Mouse (Mus musculus) heart, postnatal 0 days (tissue): ENCODE data around the gene Ffar1. TPM values are rescaled to one million over a fixed set of nuclear protein-coding genes. Genes with fewer than 3 reads are reported as not detected.

Experiments used
- ATAC-seq: fragments of 200-750 bp; cut with Nextera tagmentation; 2 replicates; pipeline ENCODE4 v1.8.0; 2017; ENCODE audit warnings: low read depth, moderate number of reproducible peaks, moderate library complexity; ENCODE audit not compliant: insufficient read depth
- DNase-seq: peaks from one replicate; pipeline ENCODE4 v3.0.0-alpha.2; 2016; ENCODE audit warnings: low spot score
- H3K27ac ChIP-seq: fragments of 300-500 bp; sonication (generic); 2 replicates; pipeline ENCODE4 v1.5.1; 2014; ENCODE audit warnings: low read depth, mild to moderate bottlenecking
- H3K27me3 ChIP-seq: fragments of 300-500 bp; sonication (generic); 2 replicates; pipeline ENCODE4 v1.6.1; 2014; ENCODE audit warnings: low read length, mixed read lengths; ENCODE audit not compliant: control insufficient read depth, insufficient read depth
- H3K36me3 ChIP-seq: fragments of 300-500 bp; sonication (generic); replicated peaks from 2 replicates; pipeline ENCODE4 v1.6.1; 2014; ENCODE audit warnings: low read length, mixed read lengths; ENCODE audit not compliant: control insufficient read depth, insufficient read depth
- H3K4me1 ChIP-seq: fragments of 300-500 bp; sonication (generic); 2 replicates; pipeline ENCODE4 v1.6.1; 2014; ENCODE audit warnings: antibody characterized with exemption; ENCODE audit not compliant: control insufficient read depth, insufficient read depth
- H3K4me2 ChIP-seq: fragments of 300-500 bp; sonication (generic); 2 replicates; pipeline ENCODE4 v1.6.1; 2014; ENCODE audit warnings: low read depth, mild to moderate bottlenecking, low read length, moderate library complexity
- H3K4me3 ChIP-seq: fragments of 300-500 bp; sonication (generic); 2 replicates; pipeline ENCODE4 v1.5.1; 2014; ENCODE audit warnings: low read depth, low read length
- H3K9ac ChIP-seq: fragments of 300-500 bp; sonication (generic); replicated peaks from 2 replicates; pipeline ENCODE4 v1.6.1; 2014; ENCODE audit warnings: low read depth, low read length, mixed read lengths
- H3K9me3 ChIP-seq: fragments of 300-500 bp; sonication (generic); replicated peaks from 2 replicates; pipeline ENCODE4 v1.6.1; 2016; ENCODE audit warnings: low read length; ENCODE audit not compliant: control insufficient read depth
- CTCF ChIP-seq: IDR thresholded peaks from 2 replicates; pipeline ENCODE4 v1.5.1; 2016; ENCODE audit warnings: antibody characterized with exemption, control low read depth, low read depth
- EP300 ChIP-seq: IDR thresholded peaks from 2 replicates; pipeline ENCODE4 v1.6.1; 2016; ENCODE audit warnings: antibody characterized with exemption, low read depth
- WGBS: fragments of 180-500 bp; shearing (Covaris S2); extraction: QIAGEN DNeasy Blood & Tissue Kit; methylation state at CpG from one replicate; pipeline ENCODE4 v1.1.7; 2014; 5-methylcytosine and 5-hydroxymethylcytosine counted together
- polyA plus RNA-seq: library from polyadenylated mRNA; unstranded; fragments of >200 nt; fragmentation: Nextera tagmentation; extraction: Ambion mirVana; gene quantifications from 2 replicates; pipeline ENCODE4 v1.2.1, GENCODE M21; 2015
- total RNA-seq: library from RNA; depleted of rRNA; stranded (reverse); fragments of >200 nt; gene quantifications from 2 replicates; pipeline ENCODE4 v1.2.3, GENCODE M21; 2014; ENCODE audit warnings: low replicate concordance

The Ffar1 gene
- total and polyA plus RNA-seq, 2 experiments from 2014 or later = not detected

- DNase-seq (no peak), ATAC-seq (no peak)
- Histone ChIP-seq H3K4me2 (no peak overlapping the region), H3K9me3 (no peaks in the 10 kb centered on the region), H3K36me3 (no peaks in the 10 kb centered on the region), H3K27me3 (no peaks in the 10 kb centered on the region), H3K4me3 (no peak overlapping the region), H3K4me1 (no peaks in the 10 kb centered on the region), H3K27ac (no peak overlapping the region), H3K9ac (no peak overlapping the region)
- TF ChIP-seq EP300 = no peak
- no peak for TF ChIP-seq CTCF
- WGBS = 58% methylated on average over 6 of the region's 6 CpGs
Measured at GRCm38 (mm10) chr7:30847934-30848333, 13.4 kb downstream of the Ffar1 start.

GRCm38 (mm10) chr7:30847386-30847785 lies 14.0 kb downstream of the Ffar1 start:
- H3K27ac ChIP-seq = no peak overlapping the region
- no peak overlapping the region for H3K9ac ChIP-seq
- H3K9me3 ChIP-seq = no peaks in the 10 kb centered on the region
- H3K4me3 ChIP-seq = no peak overlapping the region
- no peaks in the 10 kb centered on the region for H3K4me1 ChIP-seq
- DNase-seq (no peak), ATAC-seq (no peak)
- WGBS = 56% methylated on average over 5 of the region's 5 CpGs
- no peaks in the 10 kb centered on the region for H3K27me3 ChIP-seq
- TF ChIP-seq CTCF = no peak
- TF ChIP-seq EP300 = no peak
- no peaks in the 10 kb centered on the region for H3K36me3 ChIP-seq
- H3K4me2 ChIP-seq = no peak overlapping the region

DNA sequence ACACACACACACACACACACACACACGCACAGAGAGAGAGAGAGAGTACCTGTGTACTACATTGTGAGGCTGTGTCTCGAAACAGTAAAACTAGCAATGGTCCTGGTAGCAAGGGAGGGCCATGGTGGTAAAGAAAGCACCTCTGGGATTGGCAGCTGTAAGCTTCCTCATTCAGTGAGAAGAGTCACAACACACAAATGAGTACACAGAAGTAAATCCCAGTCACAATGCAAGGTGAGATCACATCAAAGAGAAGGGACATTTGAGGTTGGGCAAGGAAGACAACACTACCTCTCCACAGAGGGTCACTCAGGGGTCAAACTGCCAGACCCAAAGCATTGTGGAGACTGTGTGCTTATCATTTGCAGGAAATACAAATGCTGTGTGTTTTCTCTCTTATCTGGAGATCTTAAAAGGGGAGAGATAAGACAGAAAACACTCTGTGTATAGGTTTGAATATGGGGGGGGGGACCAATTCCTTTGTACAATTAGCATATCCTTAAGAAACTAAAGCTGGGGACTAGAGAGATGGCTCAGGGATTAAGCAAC lies 14.8 kb downstream of the Ffar1 start:
- WGBS = 59% methylated on average over 2 of the region's 2 CpGs
- H3K9me3 ChIP-seq = no peaks in the 10 kb centered on the region
- DNase-seq (no peak), ATAC-seq (no peak)
- TF ChIP-seq EP300 (no peak), CTCF (no peak)
- H3K4me2 ChIP-seq = no peak overlapping the region
- H3K4me1 ChIP-seq = no peaks in the 10 kb centered on the region
- H3K4me3 ChIP-seq = no peak overlapping the region
- H3K27me3 ChIP-seq = no peaks in the 10 kb centered on the region
- H3K36me3 ChIP-seq = no peaks in the 10 kb centered on the region
- no peak overlapping the region for H3K9ac ChIP-seq
- H3K27ac ChIP-seq = no peak overlapping the region

DNA sequence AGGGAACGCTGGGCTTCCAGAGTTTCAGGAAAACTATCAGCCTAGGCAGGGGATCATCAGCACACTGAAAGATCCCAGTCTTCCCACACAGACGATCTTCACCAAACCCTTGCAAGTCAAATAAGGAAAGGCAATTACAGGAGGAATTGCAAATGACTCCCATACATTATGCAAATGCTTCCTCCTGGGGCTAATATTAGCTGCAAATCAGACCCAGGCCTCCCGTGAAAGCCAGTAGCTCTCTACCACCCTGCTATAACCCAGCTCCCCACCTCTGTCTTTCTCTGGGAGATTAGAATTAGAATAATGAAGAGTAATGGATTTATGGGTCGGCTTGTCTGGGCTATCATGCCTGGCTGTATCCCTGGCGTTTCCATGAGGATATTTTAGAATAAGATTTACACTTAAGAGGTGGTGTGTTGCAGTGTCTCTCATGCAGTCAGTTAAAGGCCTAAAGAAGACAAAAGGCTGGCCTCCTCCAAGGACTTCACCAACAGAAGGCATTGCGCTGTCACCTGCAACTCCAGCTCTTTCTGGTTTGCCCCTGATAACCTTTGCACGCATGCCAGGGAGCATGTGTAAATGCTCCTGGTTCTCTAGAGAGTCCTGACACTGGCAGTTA lies 16.6 kb downstream of the Ffar1 start:
- Histone ChIP-seq H3K36me3 (no peaks in the 10 kb centered on the region), H3K9ac (no peak overlapping the region), H3K4me1 (peaks cover 9% of the 10 kb centered on the region), H3K27ac (no peak overlapping the region), H3K9me3 (no peaks in the 10 kb centered on the region), H3K4me2 (no peak overlapping the region), H3K4me3 (no peak overlapping the region), H3K27me3 (no peaks in the 10 kb centered on the region)
- ATAC-seq = no peak
- TF ChIP-seq CTCF (no peak), EP300 (no peak)
- WGBS = 42% methylated on average over 7 of the region's 7 CpGs
- DNase-seq = no peak

DNA sequence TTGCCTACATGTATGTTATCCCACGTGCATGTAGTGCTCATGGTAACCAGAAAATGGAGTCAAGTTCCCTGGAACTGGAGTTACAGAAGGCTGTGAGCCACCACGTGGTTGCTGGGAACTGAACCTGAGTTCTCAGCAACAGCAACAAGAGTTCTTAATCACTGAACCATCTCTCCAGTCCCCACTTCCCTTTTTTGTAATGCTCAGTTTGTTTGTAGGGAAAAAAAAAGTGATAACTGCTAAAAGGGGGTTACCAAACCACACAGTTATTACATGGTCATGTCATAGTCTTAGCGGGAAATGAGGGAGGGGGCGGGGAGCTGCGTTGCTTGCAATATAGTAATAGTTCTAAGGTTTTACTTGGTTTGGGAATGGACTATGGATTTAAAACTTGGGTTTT lies 19.3 kb downstream of the Ffar1 start:
- DNase-seq (no peak), ATAC-seq (no peak)
- 77% methylated on average over 5 of the region's 5 CpGs for WGBS
- Histone ChIP-seq H3K9me3 (no peaks in the 10 kb centered on the region), H3K4me3 (no peak overlapping the region), H3K36me3 (no peaks in the 10 kb centered on the region), H3K4me1 (peaks cover 10% of the 10 kb centered on the region), H3K27ac (no peak overlapping the region), H3K4me2 (no peak overlapping the region), H3K9ac (no peak overlapping the region), H3K27me3 (no peaks in the 10 kb centered on the region)
- TF ChIP-seq EP300 (no peak), CTCF (no peak)

DNA sequence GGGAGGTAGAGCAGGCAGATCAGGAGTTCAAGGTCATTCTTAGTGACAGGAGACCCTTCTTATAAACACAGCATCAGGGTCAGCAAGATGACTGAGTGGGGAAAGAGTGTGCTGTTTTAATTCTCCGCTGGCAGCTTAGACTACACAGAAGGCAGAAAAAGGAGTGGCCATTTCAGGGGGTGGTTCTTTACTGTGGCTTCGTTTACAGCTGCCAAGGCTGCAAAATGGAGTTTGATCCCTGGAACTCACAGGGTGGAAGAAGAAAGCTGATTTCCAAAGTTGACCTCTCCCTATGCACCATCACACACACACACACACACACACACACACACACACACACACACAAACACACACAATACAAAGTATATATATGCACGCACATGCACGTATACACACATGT lies 20.0 kb downstream of the Ffar1 start:
- Histone ChIP-seq H3K36me3 (no peaks in the 10 kb centered on the region), H3K27ac (no peak overlapping the region), H3K27me3 (no peaks in the 10 kb centered on the region), H3K4me3 (no peak overlapping the region), H3K4me2 (no peak overlapping the region), H3K4me1 (peaks cover 10% of the 10 kb centered on the region), H3K9ac (no peak overlapping the region), H3K9me3 (no peaks in the 10 kb centered on the region)
- 77% methylated on average over 4 of the region's 4 CpGs for WGBS
- no peak for DNase-seq
- ATAC-seq = no peak
- TF ChIP-seq CTCF = no peak
- no peak for TF ChIP-seq EP300
